Mouse (Mus musculus) neural tube, embryonic 12.5 days (tissue): ENCODE results near the gene Map4. TPM values are rescaled to one million over a fixed set of nuclear protein-coding genes. Genes with fewer than 3 reads are reported as not detected.

ENCODE experiments used
- ATAC-seq: fragments of 200-750 bp; cut with Nextera tagmentation; 2 replicates; pipeline ENCODE4 v1.8.0; 2017; ENCODE audit warnings: low read depth, mild to moderate bottlenecking, moderate TSS enrichment, moderate library complexity; ENCODE audit not compliant: low FRiP score
- H3K27ac ChIP-seq: fragments of 300-500 bp; sonication (generic); 2 replicates; pipeline ENCODE4 v1.5.1; 2016
- H3K27me3 ChIP-seq: fragments of 300-500 bp; sonication (generic); replicated peaks from 2 replicates; pipeline ENCODE4 v1.6.1; 2016; ENCODE audit warnings: mild to moderate bottlenecking
- H3K36me3 ChIP-seq: fragments of 300-500 bp; sonication (generic); 2 replicates; pipeline ENCODE4 v1.6.1; 2016; ENCODE audit warnings: mild to moderate bottlenecking
- H3K4me1 ChIP-seq: fragments of 300-500 bp; sonication (generic); 2 replicates; pipeline ENCODE4 v1.6.1; 2016
- H3K4me2 ChIP-seq: fragments of 300-500 bp; sonication (generic); replicated peaks from 2 replicates; pipeline ENCODE4 v1.6.1; 2016; ENCODE audit warnings: mild to moderate bottlenecking
- H3K4me3 ChIP-seq: fragments of 300-500 bp; sonication (generic); 2 replicates; pipeline ENCODE4 v1.5.1; 2016
- H3K9ac ChIP-seq: fragments of 300-500 bp; sonication (generic); 2 replicates; pipeline ENCODE4 v1.6.1; 2016; ENCODE audit warnings: mild to moderate bottlenecking
- H3K9me3 ChIP-seq: fragments of 300-500 bp; sonication (generic); 2 replicates; pipeline ENCODE4 v1.6.1; 2016; ENCODE audit warnings: mild to moderate bottlenecking
- WGBS: fragments of 180-500 bp; shearing (Covaris S2); methylation state at CpG from one replicate; pipeline ENCODE4 v1.1.7; 2016; 5-methylcytosine and 5-hydroxymethylcytosine counted together
- polyA plus RNA-seq: library from polyadenylated mRNA; unstranded; fragments of >200 nt; fragmentation: Nextera tagmentation; extraction: Ambion mirVana; gene quantifications from 2 replicates; pipeline ENCODE4 v1.2.1, GENCODE M21; 2016

Gene Map4
- polyA plus RNA-seq, 1 experiment from 2014 or later: 161 TPM

DNA sequence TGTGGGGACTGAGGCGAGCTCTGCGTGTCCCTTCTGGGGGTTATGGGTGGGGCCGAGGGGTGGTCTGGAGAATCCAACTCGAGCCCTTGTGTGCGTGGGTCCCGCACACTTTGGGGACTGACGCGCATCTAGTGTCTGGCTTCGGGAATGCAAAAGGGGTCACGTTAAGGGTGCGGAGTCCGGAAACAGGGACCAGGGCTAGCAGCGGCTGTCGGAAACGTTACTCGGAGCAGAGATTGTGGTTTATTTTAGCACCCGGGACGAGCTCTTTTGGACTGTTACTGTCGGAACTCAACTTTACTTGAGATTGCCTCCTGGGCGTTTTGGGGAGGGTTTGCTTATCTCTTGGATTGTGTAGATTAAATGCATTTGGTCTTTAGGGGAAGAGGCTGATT lies 1.1 kb downstream of the Map4 start:
- Histone ChIP-seq H3K27ac (peak overlapping the region; percentile 89), H3K4me2 (peak overlapping the region; percentile 86), H3K9me3 (no peaks in the 10 kb centered on the region), H3K36me3 (no peaks in the 10 kb centered on the region), H3K4me1 (peaks cover 16% of the 10 kb centered on the region), H3K4me3 (peak overlapping the region; percentile 86), H3K27me3 (no peaks in the 10 kb centered on the region), H3K9ac (peak overlapping the region; percentile 86)
- ATAC-seq: no peak; the same call in 1 of the 2 replicates
- under 1% methylated on average over 20 of the region's 20 CpGs for WGBS

GRCm38 (mm10) chr9:109932756-109933375 lies 1.6 kb downstream of the Map4 start:
- Histone ChIP-seq H3K27ac (0 out of 2 replicates have a peak overlapping the region, but pooled peaks have one; percentile 15), H3K36me3 (no peaks in the 10 kb centered on the region), H3K4me3 (peak overlapping the region; percentile 86), H3K9ac (peak overlapping the region; percentile 86), H3K4me2 (peak overlapping the region; percentile 86), H3K4me1 (peaks cover 16% of the 10 kb centered on the region), H3K27me3 (no peaks in the 10 kb centered on the region), H3K9me3 (no peaks in the 10 kb centered on the region)
- WGBS: 2% methylated on average over 12 of the region's 12 CpGs
- ATAC-seq: no peak

DNA sequence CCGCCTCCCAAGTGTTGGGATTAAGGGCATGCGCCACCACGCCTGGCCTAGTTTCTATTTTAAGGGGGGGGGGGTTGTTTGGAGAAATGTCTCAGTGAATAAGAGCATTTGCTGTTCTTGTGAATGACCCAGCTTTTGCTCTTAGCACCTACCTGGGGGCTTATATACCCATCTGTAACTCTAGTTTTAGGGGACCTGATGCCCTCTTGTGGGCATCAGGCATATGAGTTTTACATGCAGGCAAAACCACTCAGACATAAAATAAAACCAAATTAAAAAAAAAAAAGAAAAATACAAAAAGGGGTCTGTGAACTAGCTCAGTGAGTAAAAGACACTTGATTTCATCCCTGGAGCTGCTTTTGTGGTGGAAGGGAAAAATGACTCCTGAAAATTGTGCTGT lies 8.1 kb downstream of the Map4 start:
- 96% methylated on average over 3 of the region's 3 CpGs for WGBS
- no peak overlapping the region for H3K4me2 ChIP-seq
- H3K4me3 ChIP-seq: no peak overlapping the region
- no peaks in the 10 kb centered on the region for H3K4me1 ChIP-seq
- H3K36me3 ChIP-seq: no peaks in the 10 kb centered on the region
- no peak overlapping the region for H3K27ac ChIP-seq
- no peak for ATAC-seq
- no peaks in the 10 kb centered on the region for H3K27me3 ChIP-seq
- H3K9me3 ChIP-seq: no peaks in the 10 kb centered on the region
- no peak overlapping the region for H3K9ac ChIP-seq

GRCm38 (mm10) chr9:109942796-109943195 lies 11.5 kb downstream of the Map4 start:
- H3K9ac ChIP-seq: no peak overlapping the region
- ATAC-seq: no peak
- no peak overlapping the region for H3K4me2 ChIP-seq
- H3K4me3 ChIP-seq: no peak overlapping the region
- no peak overlapping the region for H3K27ac ChIP-seq
- H3K27me3 ChIP-seq: no peaks in the 10 kb centered on the region
- WGBS: 84% methylated on average over 4 of the region's 4 CpGs
- no peaks in the 10 kb centered on the region for H3K36me3 ChIP-seq
- no peaks in the 10 kb centered on the region for H3K4me1 ChIP-seq
- no peaks in the 10 kb centered on the region for H3K9me3 ChIP-seq

DNA sequence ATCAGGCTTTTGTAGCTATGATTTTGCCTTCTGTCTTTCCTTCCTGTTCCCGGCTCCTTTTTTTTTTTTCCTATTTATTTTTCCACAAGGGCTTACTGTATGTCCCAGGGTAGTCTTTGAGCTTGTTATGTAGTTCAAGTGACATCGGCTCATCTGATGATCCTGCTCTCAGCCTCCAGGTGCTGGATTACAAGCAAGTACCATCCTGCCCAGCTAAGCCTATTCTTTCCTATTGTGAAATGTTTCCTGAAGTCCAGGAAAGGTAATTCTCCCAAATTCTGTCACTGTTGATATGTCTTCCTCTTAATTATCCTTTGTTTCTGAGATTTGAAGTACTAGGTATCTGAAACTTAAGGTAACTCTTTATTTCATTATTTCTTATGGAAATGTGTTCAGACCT lies 13.5 kb downstream of the Map4 start:
- no peak for ATAC-seq
- H3K4me3 ChIP-seq: no peak overlapping the region
- WGBS: 88% methylated on average over 2 of the region's 2 CpGs
- no peak overlapping the region for H3K4me2 ChIP-seq
- H3K4me1 ChIP-seq: no peaks in the 10 kb centered on the region
- no peak overlapping the region for H3K9ac ChIP-seq
- no peaks in the 10 kb centered on the region for H3K27me3 ChIP-seq
- H3K36me3 ChIP-seq: no peaks in the 10 kb centered on the region
- H3K27ac ChIP-seq: no peak overlapping the region
- H3K9me3 ChIP-seq: no peaks in the 10 kb centered on the region

DNA sequence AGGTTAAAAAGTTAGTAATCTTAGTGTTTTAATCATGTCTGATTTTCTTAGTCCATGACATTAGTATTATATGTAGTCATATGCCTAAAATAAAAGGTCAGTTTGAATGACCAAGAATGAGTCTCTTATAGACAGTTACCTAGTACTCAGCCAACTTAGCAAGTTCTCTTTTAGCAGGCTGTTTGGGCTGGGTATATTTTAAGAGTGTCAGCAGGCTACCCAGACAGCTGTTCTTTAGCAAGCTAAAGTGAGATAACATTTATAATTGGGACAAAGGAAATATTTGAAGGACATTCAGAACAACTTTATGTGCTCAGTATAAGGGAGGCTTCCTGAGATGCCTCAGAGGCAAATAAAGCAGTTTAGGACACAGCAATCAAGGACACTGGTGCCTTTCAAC lies 17.3 kb downstream of the Map4 start:
- H3K27ac ChIP-seq: no peak overlapping the region
- no peaks in the 10 kb centered on the region for H3K9me3 ChIP-seq
- H3K27me3 ChIP-seq: no peaks in the 10 kb centered on the region
- H3K36me3 ChIP-seq: no peaks in the 10 kb centered on the region
- no peak overlapping the region for H3K4me3 ChIP-seq
- H3K9ac ChIP-seq: no peak overlapping the region
- no peaks in the 10 kb centered on the region for H3K4me1 ChIP-seq
- ATAC-seq: no peak
- H3K4me2 ChIP-seq: no peak overlapping the region

GRCm38 (mm10) chr9:109949801-109950200 lies 18.5 kb downstream of the Map4 start:
- Histone ChIP-seq H3K4me2 (no peak overlapping the region), H3K36me3 (no peaks in the 10 kb centered on the region), H3K9ac (no peak overlapping the region), H3K9me3 (no peaks in the 10 kb centered on the region), H3K27ac (no peak overlapping the region), H3K27me3 (no peaks in the 10 kb centered on the region), H3K4me3 (no peak overlapping the region), H3K4me1 (no peaks in the 10 kb centered on the region)
- 93% methylated on average over 4 of the region's 4 CpGs for WGBS
- ATAC-seq: no peak

GRCm38 (mm10) chr9:109953538-109953937 lies 22.3 kb downstream of the Map4 start:
- no peaks in the 10 kb centered on the region for H3K4me1 ChIP-seq
- no peak for ATAC-seq
- no peak overlapping the region for H3K9ac ChIP-seq
- H3K9me3 ChIP-seq: no peaks in the 10 kb centered on the region
- no peak overlapping the region for H3K4me3 ChIP-seq
- H3K27ac ChIP-seq: no peak overlapping the region
- no peaks in the 10 kb centered on the region for H3K36me3 ChIP-seq
- no peaks in the 10 kb centered on the region for H3K27me3 ChIP-seq
- H3K4me2 ChIP-seq: no peak overlapping the region
- 92% methylated on average over 8 of the region's 8 CpGs for WGBS

DNA sequence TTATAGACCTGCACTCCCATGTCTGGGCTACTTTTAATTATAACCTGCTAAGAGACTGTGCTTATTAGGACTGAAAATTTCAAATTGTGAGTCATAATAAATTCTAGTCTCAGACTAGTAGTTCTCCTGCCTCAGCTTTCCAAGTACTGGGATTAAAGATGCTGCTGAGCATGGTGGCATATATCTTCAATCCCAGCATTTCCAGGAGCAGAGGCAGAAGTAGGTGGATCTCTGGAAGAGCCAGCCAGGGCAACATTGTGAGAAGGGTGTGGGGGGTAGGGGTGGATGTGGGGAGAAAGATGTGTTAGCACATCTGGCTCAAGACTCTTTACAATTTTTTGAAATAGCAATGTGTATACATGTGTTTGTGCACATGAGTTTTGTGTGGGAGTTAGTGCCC lies 23.4 kb downstream of the Map4 start:
- Histone ChIP-seq H3K36me3 (no peaks in the 10 kb centered on the region), H3K9ac (no peak overlapping the region), H3K27me3 (no peaks in the 10 kb centered on the region), H3K27ac (no peak overlapping the region), H3K4me1 (no peaks in the 10 kb centered on the region), H3K9me3 (no peaks in the 10 kb centered on the region), H3K4me2 (no peak overlapping the region), H3K4me3 (no peak overlapping the region)
- ATAC-seq: no peak

DNA sequence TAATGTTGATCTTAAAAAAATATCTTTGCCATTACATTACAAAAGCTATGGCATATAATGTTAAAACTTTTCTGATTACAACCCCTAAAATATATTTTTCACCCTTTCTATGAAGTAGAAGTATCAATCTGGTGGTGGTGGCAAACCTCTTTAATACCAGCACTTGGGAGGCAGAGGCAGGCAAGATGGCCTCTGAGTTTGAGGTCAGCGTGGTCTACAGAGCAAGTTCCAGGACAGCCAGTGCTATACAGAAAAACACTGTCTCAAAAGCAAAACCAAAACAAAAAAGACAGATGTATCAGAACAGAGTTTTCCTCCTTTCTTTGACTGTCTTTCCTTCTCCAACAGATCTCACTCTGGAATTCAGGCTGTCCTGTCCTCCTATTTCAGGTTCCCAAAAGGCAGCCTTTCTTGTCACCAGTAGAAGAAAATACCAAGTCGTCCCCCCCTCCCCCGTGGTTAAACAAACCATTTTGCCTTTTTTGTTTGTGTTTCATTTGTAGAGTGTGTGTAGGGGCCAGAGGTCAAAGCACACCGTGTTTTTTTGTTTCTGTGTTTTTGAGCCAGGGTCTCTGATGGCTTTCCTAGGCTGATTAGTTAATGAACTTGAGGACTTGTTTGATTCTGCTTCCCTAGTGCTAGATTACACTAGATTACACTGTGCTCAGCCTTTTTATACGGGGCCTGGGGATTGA lies 28.3 kb downstream of the Map4 start:
- Histone ChIP-seq H3K4me1 (no peaks in the 10 kb centered on the region), H3K4me2 (no peak overlapping the region), H3K36me3 (no peaks in the 10 kb centered on the region), H3K9ac (no peak overlapping the region), H3K9me3 (no peaks in the 10 kb centered on the region), H3K27ac (no peak overlapping the region), H3K4me3 (no peak overlapping the region), H3K27me3 (no peaks in the 10 kb centered on the region)
- WGBS: 56% methylated on average over 5 of the region's 5 CpGs
- no peak for ATAC-seq

- Histone ChIP-seq H3K4me2 (no peak overlapping the region), H3K4me3 (no peak overlapping the region), H3K27ac (no peak overlapping the region), H3K9me3 (no peaks in the 10 kb centered on the region), H3K27me3 (no peaks in the 10 kb centered on the region), H3K36me3 (no peaks in the 10 kb centered on the region), H3K4me1 (no peaks in the 10 kb centered on the region), H3K9ac (no peak overlapping the region)
- no peak for ATAC-seq
- 96% methylated on average over 4 of the region's 4 CpGs for WGBS
These were observed 29.3 kb downstream of the Map4 start for GRCm38 (mm10) chr9:109960593-109960992.

- no peak for ATAC-seq
These were observed 33.5 kb downstream of the Map4 start for GRCm38 (mm10) chr9:109964761-109965160.

More at GRCm38 (mm10) chr9:109964761-109965160, 33.5 kb downstream of the Map4 start:
- Histone ChIP-seq H3K27ac (no peak overlapping the region), H3K36me3 (no peaks in the 10 kb centered on the region), H3K9ac (no peak overlapping the region), H3K4me1 (no peaks in the 10 kb centered on the region), H3K4me3 (no peak overlapping the region), H3K27me3 (no peaks in the 10 kb centered on the region), H3K4me2 (no peak overlapping the region), H3K9me3 (no peaks in the 10 kb centered on the region)
